Mouse (Mus musculus) thymus, adult 2 months (tissue): ENCODE measurements around the gene Yars.

Experiments
- CTCF ChIP-seq: fragments of 200-500 bp; IDR thresholded peaks from 2 replicates; pipeline ENCODE4 v1.5.1; 2012; ENCODE audit warnings: mild to moderate bottlenecking, control low read depth, low read length, moderate library complexity, borderline replicate concordance; ENCODE audit not compliant: control insufficient read depth, poor library complexity, insufficient read depth; ENCODE audit errors: extremely low read depth
- POLR2A ChIP-seq: fragments of 200-500 bp; IDR thresholded peaks from 2 replicates; pipeline ENCODE4 v1.6.1; 2012; ENCODE audit warnings: mild to moderate bottlenecking, low read length, control low read depth, moderate library complexity; ENCODE audit not compliant: control insufficient read depth, poor library complexity, insufficient read depth; ENCODE audit errors: extremely low read depth

DNA sequence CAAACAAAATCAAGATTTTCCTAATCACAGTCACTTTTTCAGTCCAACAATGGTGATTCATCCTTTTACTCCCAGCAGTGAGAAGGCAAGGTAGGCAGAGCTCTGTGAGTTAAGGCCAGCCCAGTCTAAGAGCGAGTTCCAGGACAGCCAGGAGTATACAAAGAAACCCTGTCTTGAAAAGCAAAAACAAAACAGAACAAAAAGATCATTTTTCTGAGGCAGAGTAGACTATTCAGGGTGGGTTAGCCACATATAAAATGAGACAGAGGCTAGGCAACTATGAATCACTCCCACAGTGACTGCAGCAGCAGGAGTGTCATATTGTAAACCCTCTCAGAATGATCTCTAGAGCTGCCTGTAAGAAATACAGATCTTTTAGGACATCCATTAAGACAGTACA lies 40.2 kb upstream of the Yars start:
- TF ChIP-seq CTCF = no peak
- TF ChIP-seq POLR2A = no peak
